Mouse (Mus musculus) hindbrain, embryonic 14.5 days (tissue): Measurements from ENCODE around the gene Synj1. TPM values are rescaled to one million over a fixed set of nuclear protein-coding genes. Genes with fewer than 3 reads are reported as not detected.

ENCODE experiments used
- ATAC-seq: fragments of 200-750 bp; cut with Nextera tagmentation; 2 replicates; pipeline ENCODE4 v1.8.0; 2017; ENCODE audit warnings: moderate number of reproducible peaks, mild to moderate bottlenecking, moderate TSS enrichment, moderate library complexity; ENCODE audit not compliant: low FRiP score
- DNase-seq: peaks from one replicate; pipeline ENCODE4 v3.0.0-alpha.2; 2015; ENCODE audit warnings: low spot score
- H3K27ac ChIP-seq: fragments of 300-500 bp; sonication (generic); 2 replicates; pipeline ENCODE4 v1.5.1; 2014; ENCODE audit warnings: mild to moderate bottlenecking, moderate library complexity
- H3K27me3 ChIP-seq: fragments of 300-500 bp; sonication (generic); 2 replicates; pipeline ENCODE4 v1.6.1; 2014; ENCODE audit warnings: mild to moderate bottlenecking, low read length, mixed read lengths; ENCODE audit not compliant: control insufficient read depth, insufficient read depth
- H3K36me3 ChIP-seq: fragments of 300-500 bp; sonication (generic); replicated peaks from 2 replicates; pipeline ENCODE4 v1.6.1; 2014; ENCODE audit not compliant: control insufficient read depth, insufficient read depth
- H3K4me1 ChIP-seq: fragments of 300-500 bp; sonication (generic); replicated peaks from 2 replicates; pipeline ENCODE4 v1.6.1; 2014; ENCODE audit warnings: antibody characterized with exemption, low read length, mixed read lengths; ENCODE audit not compliant: control insufficient read depth, insufficient read depth
- H3K4me2 ChIP-seq: fragments of 300-500 bp; sonication (generic); replicated peaks from 2 replicates; pipeline ENCODE4 v1.6.1; 2014; ENCODE audit warnings: mild to moderate bottlenecking, moderate library complexity
- H3K4me3 ChIP-seq: fragments of 300-500 bp; sonication (generic); replicated peaks from 2 replicates; pipeline ENCODE4 v1.5.1; 2014; ENCODE audit warnings: mild to moderate bottlenecking, low read length
- H3K9ac ChIP-seq: fragments of 300-500 bp; sonication (generic); 2 replicates; pipeline ENCODE4 v1.6.1; 2014
- H3K9me3 ChIP-seq: fragments of 300-500 bp; sonication (generic); 2 replicates; pipeline ENCODE4 v1.6.1; 2016; ENCODE audit warnings: low read length; ENCODE audit not compliant: control insufficient read depth
- WGBS: fragments of 180-500 bp; shearing (Covaris S2); extraction: QIAGEN DNeasy Blood & Tissue Kit; methylation state at CpG from one replicate; pipeline ENCODE4 v1.1.7; 2014; 5-methylcytosine and 5-hydroxymethylcytosine counted together
- polyA plus RNA-seq: library from polyadenylated mRNA; unstranded; fragments of >200 nt; fragmentation: Nextera tagmentation; extraction: Ambion mirVana; gene quantifications from 2 replicates; pipeline ENCODE4 v1.2.1, GENCODE M21; 2014

Gene Synj1
- polyA plus RNA-seq, 1 experiment from 2014 or later: 69.2 TPM

DNA sequence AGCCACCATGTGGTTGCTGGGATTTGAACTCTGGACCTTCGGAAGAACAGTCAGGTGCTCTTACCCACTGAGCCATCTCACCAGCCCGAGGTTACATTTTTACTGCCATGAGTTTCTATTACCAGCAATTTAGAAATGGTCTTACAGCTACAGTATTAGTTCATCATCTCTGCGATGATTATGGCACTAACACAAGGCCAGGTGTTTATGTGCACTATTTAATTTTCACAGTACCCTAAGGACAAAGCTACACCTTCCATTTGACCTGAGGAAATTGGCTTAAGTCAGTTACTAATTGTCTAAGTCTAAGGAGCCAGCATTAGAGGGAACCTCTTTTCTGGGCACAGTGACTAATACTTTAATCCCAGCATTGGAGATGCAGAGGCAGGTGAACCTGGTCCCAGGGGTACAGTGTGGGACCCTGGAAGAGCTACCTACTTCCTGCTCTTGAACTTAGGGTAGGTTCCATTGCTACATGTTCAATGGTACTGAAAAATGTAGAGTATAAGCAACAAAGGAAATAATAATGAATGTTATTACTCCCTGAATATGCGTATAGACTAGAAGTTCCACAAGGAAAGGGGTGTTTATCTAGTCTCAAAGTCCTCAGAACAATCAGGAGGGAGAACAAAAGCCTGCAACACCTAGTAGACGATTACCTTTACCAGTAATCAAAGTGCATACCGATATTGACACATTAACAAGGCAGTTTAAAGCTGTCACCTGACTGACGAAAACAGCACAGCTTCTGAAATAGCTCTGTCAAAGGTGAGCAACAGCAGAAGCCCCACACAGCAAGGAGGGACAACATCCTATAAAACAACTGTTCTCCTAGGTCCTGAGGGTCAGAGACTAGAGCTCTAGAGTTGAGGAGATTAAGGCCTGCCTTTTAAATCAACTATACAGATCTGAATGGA, 14.5 kb downstream of the Synj1 start:
- Histone ChIP-seq H3K4me3 (no peak overlapping the region), H3K4me1 (0 out of 2 replicates have a peak, but pooled peaks cover 3% of the 10 kb centered on the region), H3K9ac (no peak overlapping the region), H3K36me3 (peaks cover 16% of the 10 kb centered on the region), H3K4me2 (no peak overlapping the region), H3K27ac (no peak overlapping the region), H3K9me3 (no peaks in the 10 kb centered on the region), H3K27me3 (no peaks in the 10 kb centered on the region)
- no peak for DNase-seq
- no peak for ATAC-seq
- 88% methylated on average over 7 of the region's 7 CpGs for WGBS

DNA sequence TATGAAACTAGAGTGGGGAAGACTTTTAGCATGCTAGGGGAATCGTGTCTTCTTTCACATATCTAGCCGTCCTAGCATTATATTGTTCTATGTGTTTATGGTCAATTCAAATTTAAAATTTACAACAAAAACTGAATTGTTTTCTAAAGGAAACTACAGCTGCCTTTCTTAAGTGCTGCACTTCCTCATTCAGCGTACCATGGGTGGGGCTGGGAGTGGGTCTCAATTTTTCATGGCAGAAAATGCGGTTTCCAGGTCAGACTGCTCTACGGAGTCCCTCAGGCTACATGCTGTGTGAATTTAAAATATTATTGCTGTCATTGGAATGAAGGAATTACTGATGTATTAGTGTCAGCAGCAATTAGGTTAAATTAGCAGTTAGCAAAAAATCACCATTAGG, 15.6 kb downstream of the Synj1 start:
- Histone ChIP-seq H3K27me3 (no peaks in the 10 kb centered on the region), H3K36me3 (peaks cover 26% of the 10 kb centered on the region), H3K4me3 (no peak overlapping the region), H3K9me3 (no peaks in the 10 kb centered on the region), H3K9ac (no peak overlapping the region), H3K27ac (no peak overlapping the region), H3K4me1 (0 out of 2 replicates have a peak, but pooled peaks cover 3% of the 10 kb centered on the region), H3K4me2 (no peak overlapping the region)
- 80% methylated on average over 5 of the region's 5 CpGs for WGBS
- no peak for DNase-seq
- no peak for ATAC-seq

DNA sequence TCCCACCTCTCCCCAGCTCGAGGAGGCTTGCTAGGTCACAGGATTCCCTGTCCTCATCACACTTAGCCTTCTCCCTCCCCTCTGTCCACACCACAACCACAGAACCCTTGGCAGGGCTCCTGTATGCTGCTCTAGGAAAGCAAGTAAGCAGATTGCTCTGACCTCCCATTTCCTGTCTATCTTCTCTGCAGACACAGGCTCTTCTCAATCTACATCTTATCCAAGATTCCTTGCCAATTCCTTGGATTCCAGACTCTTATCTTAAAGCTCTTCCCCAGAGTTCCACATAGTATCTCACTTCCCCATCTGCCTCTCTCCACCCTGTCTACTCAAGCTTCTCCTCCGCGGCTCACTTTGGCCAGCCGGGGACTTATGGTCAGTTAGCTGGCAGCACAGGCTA, 16.1 kb downstream of the Synj1 start:
- Histone ChIP-seq H3K4me2 (no peak overlapping the region), H3K27me3 (no peaks in the 10 kb centered on the region), H3K27ac (no peak overlapping the region), H3K4me1 (0 out of 2 replicates have a peak, but pooled peaks cover 3% of the 10 kb centered on the region), H3K9ac (no peak overlapping the region), H3K36me3 (peaks cover 31% of the 10 kb centered on the region), H3K4me3 (no peak overlapping the region), H3K9me3 (no peaks in the 10 kb centered on the region)
- DNase-seq (no peak), ATAC-seq (no peak)
- WGBS: 82% methylated on average over 4 of the region's 4 CpGs

DNA sequence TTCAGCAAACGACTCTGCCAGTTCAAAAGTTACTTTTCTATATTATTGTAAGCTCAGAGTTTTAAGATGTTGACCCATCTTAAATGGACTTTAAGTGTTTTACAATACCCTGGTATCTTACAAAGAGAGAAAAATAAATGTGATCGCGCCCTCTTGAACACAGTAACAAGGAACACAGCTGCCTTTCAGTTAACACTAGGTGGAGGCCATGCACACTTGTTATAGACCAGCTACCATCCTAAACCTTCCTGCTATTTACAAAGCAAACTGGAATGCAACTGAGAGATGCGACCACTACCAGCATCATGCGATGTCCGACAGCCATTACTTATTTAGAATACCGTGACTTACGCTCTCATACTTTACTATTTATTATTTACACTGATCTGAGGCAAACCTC, 21.9 kb downstream of the Synj1 start:
- H3K4me2 ChIP-seq: no peak overlapping the region
- DNase-seq: no peak
- no peak for ATAC-seq

DNA sequence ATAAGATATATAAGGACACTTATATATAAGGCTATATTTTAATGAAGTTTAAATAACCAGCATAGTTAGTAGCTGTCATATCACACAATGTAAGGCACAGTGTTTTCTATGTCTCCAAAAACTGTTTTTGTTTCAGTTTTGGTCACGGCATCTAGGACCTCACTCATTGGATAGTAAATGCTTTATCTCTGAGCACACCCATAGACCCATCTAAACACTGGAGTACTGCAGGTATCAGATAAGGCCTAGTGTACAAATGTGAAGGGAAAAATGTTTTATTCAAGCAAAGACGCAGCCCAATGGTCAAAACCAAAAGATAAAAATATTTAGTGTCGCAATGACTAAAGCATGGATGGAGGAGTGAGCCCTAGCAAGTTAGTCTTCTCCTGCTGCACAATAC, 22.4 kb downstream of the Synj1 start:
- no peak overlapping the region for H3K4me3 ChIP-seq
- no peaks in the 10 kb centered on the region for H3K9me3 ChIP-seq
- peaks cover 59% of the 10 kb centered on the region for H3K36me3 ChIP-seq
- ATAC-seq: no peak
- H3K9ac ChIP-seq: no peak overlapping the region
- H3K27me3 ChIP-seq: no peaks in the 10 kb centered on the region
- H3K27ac ChIP-seq: no peak overlapping the region
- DNase-seq: no peak
- WGBS: 91% methylated on average over 3 of the region's 3 CpGs
- no peaks in the 10 kb centered on the region for H3K4me1 ChIP-seq
- no peak overlapping the region for H3K4me2 ChIP-seq

More for the DNA sequence above, 21.9 kb downstream of the Synj1 start:
- Histone ChIP-seq H3K36me3 (peaks cover 59% of the 10 kb centered on the region), H3K9me3 (no peaks in the 10 kb centered on the region), H3K9ac (no peak overlapping the region), H3K27me3 (no peaks in the 10 kb centered on the region), H3K4me1 (no peaks in the 10 kb centered on the region), H3K27ac (no peak overlapping the region), H3K4me3 (no peak overlapping the region)
- WGBS: 94% methylated on average over 8 of the region's 8 CpGs

DNA sequence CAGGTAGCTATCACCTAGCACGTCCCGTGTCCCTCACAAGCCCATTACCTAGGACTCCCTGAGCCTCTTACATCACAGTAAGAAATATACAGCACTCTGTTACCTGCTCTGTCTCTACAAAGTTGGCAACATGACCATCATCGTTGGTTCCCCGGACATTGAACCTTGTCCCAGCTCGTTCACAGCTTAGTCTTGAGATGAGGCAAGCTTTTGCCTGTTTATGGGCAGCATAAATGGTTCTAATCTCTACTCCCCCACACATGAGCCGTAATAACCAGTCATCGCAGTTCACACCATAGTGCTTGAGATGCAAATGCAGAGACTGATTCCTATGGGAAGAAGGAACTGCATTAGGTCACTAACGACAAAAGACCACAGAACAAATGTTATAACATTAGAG, 23.1 kb downstream of the Synj1 start:
- Histone ChIP-seq H3K4me2 (no peak overlapping the region), H3K9ac (no peak overlapping the region), H3K27ac (no peak overlapping the region), H3K4me1 (no peaks in the 10 kb centered on the region), H3K27me3 (no peaks in the 10 kb centered on the region), H3K36me3 (peaks cover 54% of the 10 kb centered on the region), H3K4me3 (no peak overlapping the region), H3K9me3 (no peaks in the 10 kb centered on the region)
- DNase-seq: no peak
- ATAC-seq: no peak
- WGBS: 94% methylated on average over 8 of the region's 8 CpGs

DNA sequence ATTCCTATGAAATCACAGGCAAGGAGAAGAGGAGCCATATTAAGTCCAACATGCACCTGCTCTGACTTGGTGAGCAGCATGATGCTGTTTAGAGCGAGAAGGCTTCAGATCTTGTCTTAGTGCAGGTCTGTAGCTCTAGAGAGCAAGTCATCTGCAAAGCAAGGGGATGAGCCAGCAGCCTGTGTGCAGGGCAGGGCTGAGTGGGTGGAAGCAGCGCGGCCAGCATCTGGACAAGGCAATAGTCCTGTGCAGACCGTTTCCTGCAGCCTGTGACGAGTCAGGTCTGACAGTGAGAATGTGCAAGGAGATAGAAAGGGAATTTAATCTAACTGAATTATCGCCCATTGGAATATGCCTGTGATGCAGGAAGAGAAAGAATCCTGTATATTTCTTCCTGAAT, 40.1 kb downstream of the Synj1 start:
- Histone ChIP-seq H3K4me3 (no peak overlapping the region), H3K4me2 (no peak overlapping the region), H3K9me3 (no peaks in the 10 kb centered on the region), H3K27ac (no peak overlapping the region), H3K9ac (no peak overlapping the region), H3K4me1 (no peaks in the 10 kb centered on the region), H3K27me3 (no peaks in the 10 kb centered on the region), H3K36me3 (peaks cover 76% of the 10 kb centered on the region)
- DNase-seq (no peak), ATAC-seq (no peak)
- 88% methylated on average over 6 of the region's 6 CpGs for WGBS

DNA sequence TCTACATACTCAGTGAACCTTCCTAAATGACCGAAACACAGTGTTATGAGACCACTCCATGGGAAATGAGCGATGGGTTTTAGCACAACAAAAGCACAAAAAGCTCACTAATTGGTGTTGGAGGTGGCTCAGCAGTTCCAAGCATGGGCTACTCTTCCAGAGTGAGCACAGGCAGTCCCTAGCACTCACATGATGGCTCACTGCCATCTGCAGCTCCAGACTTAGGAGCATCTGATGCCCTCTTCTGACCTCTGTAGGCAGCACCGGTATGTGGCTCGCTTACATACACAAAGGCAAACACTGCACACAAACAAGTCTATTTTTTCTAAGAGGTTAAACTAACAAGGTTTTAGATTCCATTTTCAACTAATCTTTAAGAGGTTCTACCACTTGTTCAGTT, 44.9 kb downstream of the Synj1 start:
- no peaks in the 10 kb centered on the region for H3K9me3 ChIP-seq
- ATAC-seq (no peak), DNase-seq (no peak)
- H3K9ac ChIP-seq: no peak overlapping the region
- peaks cover 86% of the 10 kb centered on the region for H3K36me3 ChIP-seq
- no peak overlapping the region for H3K27ac ChIP-seq
- WGBS: 84% methylated on average over 4 of the region's 4 CpGs
- no peak overlapping the region for H3K4me2 ChIP-seq
- no peak overlapping the region for H3K4me3 ChIP-seq
- no peaks in the 10 kb centered on the region for H3K4me1 ChIP-seq
- H3K27me3 ChIP-seq: no peaks in the 10 kb centered on the region

DNA sequence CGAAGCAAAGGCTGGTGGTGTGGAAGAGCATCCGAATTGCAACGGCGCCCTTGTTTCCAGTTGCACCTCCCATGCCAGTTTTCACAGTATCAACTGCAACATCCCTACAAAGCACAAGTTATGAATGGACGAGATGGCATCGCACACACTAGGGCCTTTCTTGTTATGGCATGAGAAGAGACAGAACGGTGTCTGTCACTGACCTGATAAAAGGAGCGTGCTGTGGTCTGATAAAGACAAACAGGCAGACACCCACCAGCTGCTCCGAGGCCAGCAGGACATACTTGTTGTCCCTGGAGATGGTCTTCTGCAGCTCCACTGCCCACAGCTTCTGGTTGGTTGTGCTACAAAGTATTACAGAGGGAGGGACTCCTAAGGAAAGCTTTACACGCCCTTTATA, 46.8 kb downstream of the Synj1 start:
- no peak for ATAC-seq
- H3K27me3 ChIP-seq: no peaks in the 10 kb centered on the region

More for the DNA sequence above, 46.8 kb downstream of the Synj1 start:
- no peak for DNase-seq
- 91% methylated on average over 10 of the region's 10 CpGs for WGBS
- Histone ChIP-seq H3K9ac (no peak overlapping the region), H3K4me3 (no peak overlapping the region), H3K27ac (no peak overlapping the region), H3K36me3 (peaks cover 86% of the 10 kb centered on the region), H3K4me1 (no peaks in the 10 kb centered on the region), H3K9me3 (no peaks in the 10 kb centered on the region), H3K4me2 (no peak overlapping the region)
